Mouse (Mus musculus): ENCODE results near the gene Lrrc8b.

Gene Lrrc8b

GRCm38 (mm10) chr5:105415198-105415791 lies at the start of gene Lrrc8b:
Gene Lrrc8b, plus strand, starts transcription at chr5:105415775.
- DNase-seq, result peak; percentile 88 to 91

GRCm38 (mm10) chr5:105381482-105381881 lies 34.1 kb upstream of the Lrrc8b start:
- DNase-seq, result no peak

GRCm38 (mm10) chr5:105390346-105390745 lies 25.2 kb upstream of the Lrrc8b start:
- DNase-seq, result no peak

GRCm38 (mm10) chr5:105393731-105394130 lies 21.8 kb upstream of the Lrrc8b start:
- no peak for DNase-seq

- no peak for DNase-seq
These were observed 20.4 kb upstream of the Lrrc8b start for GRCm38 (mm10) chr5:105395188-105395587.

GRCm38 (mm10) chr5:105398966-105399365 lies 16.6 kb upstream of the Lrrc8b start:
- no peak for DNase-seq

GRCm38 (mm10) chr5:105399631-105400423 lies 15.7 kb upstream of the Lrrc8b start:
- DNase-seq, result peak; percentile 72 to 83

- peak in 1 of 2 experiments; percentile 30 for DNase-seq
These were observed 14.9 kb upstream of the Lrrc8b start for GRCm38 (mm10) chr5:105400424-105401375.

GRCm38 (mm10) chr5:105401536-105401935 lies 14.0 kb upstream of the Lrrc8b start:
- no peak for DNase-seq

GRCm38 (mm10) chr5:105404961-105405360 lies 10.6 kb upstream of the Lrrc8b start:
- peak; percentile 78 to 86 for DNase-seq

GRCm38 (mm10) chr5:105407661-105408060 lies 7.9 kb upstream of the Lrrc8b start:
- DNase-seq, result no peak

GRCm38 (mm10) chr5:105409092-105409491 lies 6.5 kb upstream of the Lrrc8b start:
- DNase-seq, result no peak

GRCm38 (mm10) chr5:105410521-105411293 lies 4.9 kb upstream of the Lrrc8b start:
- DNase-seq, result no peak

GRCm38 (mm10) chr5:105411294-105411570 lies 4.3 kb upstream of the Lrrc8b start:
- DNase-seq, result no peak

GRCm38 (mm10) chr5:105411768-105412167 lies 3.8 kb upstream of the Lrrc8b start:
- no peak for DNase-seq

GRCm38 (mm10) chr5:105412634-105413033 lies 2.9 kb upstream of the Lrrc8b start:
- DNase-seq, result no peak

- no peak for DNase-seq
These were observed 1.0 kb upstream of the Lrrc8b start for GRCm38 (mm10) chr5:105414341-105415120.

- no peak for DNase-seq
These were observed 538 bp downstream of the Lrrc8b start for GRCm38 (mm10) chr5:105415951-105416675.

- DNase-seq, result no peak
These were observed 1.6 kb downstream of the Lrrc8b start for GRCm38 (mm10) chr5:105417217-105417616.

- no peak for DNase-seq
These were observed 2.8 kb downstream of the Lrrc8b start for GRCm38 (mm10) chr5:105418364-105418763.

GRCm38 (mm10) chr5:105418851-105419250 lies 3.3 kb downstream of the Lrrc8b start:
- DNase-seq, result no peak
